Mouse (Mus musculus): ENCODE results near the gene Phkb. TPM values are rescaled to one million over a fixed set of nuclear protein-coding genes. Genes with fewer than 3 reads are reported as not detected.

Phkb gene
- total RNA-seq, 1 experiment from 2014 or later: 25.3 TPM

- ATAC-seq (replicated peaks; ENCODE audit: insufficient number of reproducible peaks, low FRiP score, low TSS enrichment, poor library complexity, severe bottlenecking): no peak
Observed at GRCm38 (mm10) chr8:86058618-86059017, 217.9 kb downstream of the Phkb start.

- no peak for ATAC-seq (replicated peaks; ENCODE audit: insufficient number of reproducible peaks, low FRiP score, low TSS enrichment, poor library complexity, severe bottlenecking)
Observed at GRCm38 (mm10) chr8:86059130-86059529, 218.4 kb downstream of the Phkb start.

GRCm38 (mm10) chr8:86063411-86063810 lies 222.7 kb downstream of the Phkb start:
- no peak for ATAC-seq (replicated peaks; ENCODE audit: insufficient number of reproducible peaks, low FRiP score, low TSS enrichment, poor library complexity, severe bottlenecking)

- ATAC-seq (replicated peaks; ENCODE audit: insufficient number of reproducible peaks, low FRiP score, low TSS enrichment, poor library complexity, severe bottlenecking): no peak
Observed at GRCm38 (mm10) chr8:86079433-86079832, 238.7 kb downstream of the Phkb start.

GRCm38 (mm10) chr8:86083346-86083745 lies 242.6 kb downstream of the Phkb start:
- ATAC-seq (replicated peaks; ENCODE audit: insufficient number of reproducible peaks, low FRiP score, low TSS enrichment, poor library complexity, severe bottlenecking): no peak

GRCm38 (mm10) chr8:86086791-86087190 lies 246.0 kb downstream of the Phkb start:
- no peak for ATAC-seq (replicated peaks; ENCODE audit: insufficient number of reproducible peaks, low FRiP score, low TSS enrichment, poor library complexity, severe bottlenecking)

- ATAC-seq (replicated peaks; ENCODE audit: insufficient number of reproducible peaks, low FRiP score, low TSS enrichment, poor library complexity, severe bottlenecking): no peak
Observed at GRCm38 (mm10) chr8:86087468-86087867, 246.7 kb downstream of the Phkb start.

GRCm38 (mm10) chr8:86090666-86091065 lies 249.9 kb downstream of the Phkb start:
- ATAC-seq (replicated peaks; ENCODE audit: insufficient number of reproducible peaks, low FRiP score, low TSS enrichment, poor library complexity, severe bottlenecking): no peak

Other genes starting within 250 kb of the Phkb start
- gene Neto2, start 140.0 kb upstream of the Phkb start, total RNA-seq (2017): 0.39 to 1.4 TPM (median 0.86 TPM) in 3 replicates
- 39.3 to 47.3 TPM (median 41.7 TPM) in 3 replicates for gene Itfg1, start within 50 bp of the Phkb start, total RNA-seq (2017)

Measured in monocyte, adult 5-6 weeks (primary cell).